Mouse (Mus musculus): ENCODE data around the gene Tmco3. TPM values are rescaled to one million over a fixed set of nuclear protein-coding genes. Genes with fewer than 3 reads are reported as not detected.

The Tmco3 gene
- polyA plus RNA-seq, 1 experiment from 2014 or later = 93.8 TPM

GRCm38 (mm10) chr8:13272834-13273233 lies 15.2 kb upstream of the Tmco3 start:
- ChIA-PET CTCF (interaction anchor here (1.4 kb wide), 1 partner anchor 11 kb away, joined by 5 read pairs; no protein-coding TSS in a partner anchor), POLR2A (interaction anchor here (1.7 kb wide), 1 partner anchor 13 kb away, joined by 3 read pairs; no protein-coding TSS in a partner anchor)
- ATAC-seq = no peak

GRCm38 (mm10) chr8:13276941-13277447 lies 11.0 kb upstream of the Tmco3 start:
- in situ Hi-C loops (cut with MboI; ENCODE audit: low pct_unique_long_range_greater_than_20kb) = no loop called here
- H3K27me3 ChIP-seq = no peaks in the 10 kb centered on the region
- CTCF ChIA-PET = interaction anchor here (0.9 to 1.7 kb wide), 3 partner anchors 10 to 100 kb away, joined by 3 to 4 read pairs (median 3); no protein-coding TSS in a partner anchor
- no peak for TF ChIP-seq CTCF (IDR thresholded peaks at IDR 0.05)
- ATAC-seq (no peak), DNase-seq (ENCODE audit: low read depth, low spot score) (no peak)
- POLR2A ChIA-PET = interaction anchor here (1.2 kb wide), 1 partner anchor 11 kb away, joined by 3 read pairs; the partner anchor contains the start of genes Dcun1d2 and Tmco3

More at GRCm38 (mm10) chr8:13272834-13273233, 15.2 kb upstream of the Tmco3 start:
- no peak for DNase-seq (ENCODE audit: low read depth, low spot score)
- H3K27me3 ChIP-seq = no peaks in the 10 kb centered on the region
- TF ChIP-seq CTCF (IDR thresholded peaks at IDR 0.05) = no peak
- in situ Hi-C loops (cut with MboI; ENCODE audit: low pct_unique_long_range_greater_than_20kb) = no loop called here

- CTCF ChIA-PET = interaction anchor here (0.9 kb wide), 1 partner anchor 10 kb away, joined by 5 read pairs; no protein-coding TSS in a partner anchor
- no peaks in the 10 kb centered on the region for H3K27me3 ChIP-seq
- in situ Hi-C loops (cut with MboI; ENCODE audit: low pct_unique_long_range_greater_than_20kb) = no loop called here
- DNase-seq (ENCODE audit: low read depth, low spot score) (no peak), ATAC-seq (no peak)
- TF ChIP-seq CTCF (IDR thresholded peaks at IDR 0.05) = no peak
- POLR2A ChIA-PET = interaction anchor here (0.7 kb wide), 1 partner anchor 125 kb away, joined by 3 read pairs; no protein-coding TSS in a partner anchor
Measured at GRCm38 (mm10) chr8:13283200-13283599, 4.8 kb upstream of the Tmco3 start.

- in situ Hi-C loops (cut with MboI; ENCODE audit: low pct_unique_long_range_greater_than_20kb) = no loop called here
- CTCF ChIA-PET = interaction anchor here (1.3 kb wide), 1 partner anchor 10 kb away, joined by 4 read pairs; no protein-coding TSS in a partner anchor
- no peaks in the 10 kb centered on the region for H3K27me3 ChIP-seq
- DNase-seq (ENCODE audit: low read depth, low spot score) (peak; percentile 58), ATAC-seq (peak; percentile 89)
- TF ChIP-seq CTCF (IDR thresholded peaks at IDR 0.05) = no peak
- POLR2A ChIA-PET = no interaction called here
Measured at GRCm38 (mm10) chr8:13287304-13287691, 692 bp upstream of the Tmco3 start.

GRCm38 (mm10) chr8:13288646-13289045 lies 656 bp downstream of the Tmco3 start:
- TF ChIP-seq CTCF (IDR thresholded peaks at IDR 0.05) = no peak
- ATAC-seq = no peak
- in situ Hi-C loops (cut with MboI; ENCODE audit: low pct_unique_long_range_greater_than_20kb) = no loop called here
- H3K27me3 ChIP-seq = no peaks in the 10 kb centered on the region
- ChIA-PET CTCF (no interaction called here), POLR2A (interaction anchor here (0.5 to 1.2 kb wide), 4 partner anchors 9 to 315 kb away, joined by 3 to 4 read pairs (median 3); no protein-coding TSS in a partner anchor)
- DNase-seq (ENCODE audit: low read depth, low spot score) = no peak

- in situ Hi-C loops (cut with MboI; ENCODE audit: low pct_unique_long_range_greater_than_20kb) = no loop called here
- ChIA-PET CTCF (interaction anchor here (0.6 to 1.6 kb wide), 3 partner anchors 13 to 105 kb away, joined by 3 to 5 read pairs (median 3); no protein-coding TSS in a partner anchor), POLR2A (interaction anchor here (0.9 kb wide), 1 partner anchor 20 kb away, joined by 5 read pairs; no protein-coding TSS in a partner anchor)
- no peak for ATAC-seq
- no peak for DNase-seq (ENCODE audit: low read depth, low spot score)
- H3K27me3 ChIP-seq = no peaks in the 10 kb centered on the region
- TF ChIP-seq CTCF (IDR thresholded peaks at IDR 0.05) = no peak
Measured at GRCm38 (mm10) chr8:13292364-13292763, 4.4 kb downstream of the Tmco3 start.

GRCm38 (mm10) chr8:13293677-13294470 lies 5.9 kb downstream of the Tmco3 start:
- CTCF ChIA-PET = interaction anchor here (0.6 kb wide), 1 partner anchor 315 kb away, joined by 3 read pairs; no protein-coding TSS in a partner anchor
- no peak for ATAC-seq
- POLR2A ChIA-PET = no interaction called here
- H3K27me3 ChIP-seq = no peaks in the 10 kb centered on the region
- TF ChIP-seq CTCF (IDR thresholded peaks at IDR 0.05) = no peak
- in situ Hi-C loops (cut with MboI; ENCODE audit: low pct_unique_long_range_greater_than_20kb) = no loop called here
- no peak for DNase-seq (ENCODE audit: low read depth, low spot score)

- in situ Hi-C loops (cut with MboI; ENCODE audit: low pct_unique_long_range_greater_than_20kb) = no loop called here
- CTCF ChIA-PET = interaction anchor here (1.1 to 1.2 kb wide), 2 partner anchors 9 to 24 kb away, joined by 3 read pairs; no protein-coding TSS in a partner anchor
- no peak for ATAC-seq
- H3K27me3 ChIP-seq = no peaks in the 10 kb centered on the region
- POLR2A ChIA-PET = no interaction called here
- TF ChIP-seq CTCF (IDR thresholded peaks at IDR 0.05) = no peak
- no peak for DNase-seq (ENCODE audit: low read depth, low spot score)
Measured at GRCm38 (mm10) chr8:13299571-13299970, 11.6 kb downstream of the Tmco3 start.

GRCm38 (mm10) chr8:13301036-13301435 lies 13.0 kb downstream of the Tmco3 start:
- no peak for TF ChIP-seq CTCF (IDR thresholded peaks at IDR 0.05)
- H3K27me3 ChIP-seq = no peaks in the 10 kb centered on the region
- ATAC-seq (no peak), DNase-seq (ENCODE audit: low read depth, low spot score) (no peak)
- CTCF ChIA-PET = no interaction called here
- in situ Hi-C loops (cut with MboI; ENCODE audit: low pct_unique_long_range_greater_than_20kb) = no loop called here
- POLR2A ChIA-PET = no interaction called here

- in situ Hi-C loops (cut with MboI; ENCODE audit: low pct_unique_long_range_greater_than_20kb) = no loop called here
- no peak for TF ChIP-seq CTCF (IDR thresholded peaks at IDR 0.05)
- no peak for DNase-seq (ENCODE audit: low read depth, low spot score)
- ChIA-PET POLR2A (no interaction called here), CTCF (interaction anchor here (0.9 to 2.1 kb wide), 4 partner anchors 9 to 22 kb away, joined by 3 to 5 read pairs (median 4); no protein-coding TSS in a partner anchor)
- H3K27me3 ChIP-seq = no peaks in the 10 kb centered on the region
- ATAC-seq = no peak
Measured at GRCm38 (mm10) chr8:13305459-13305858, 17.5 kb downstream of the Tmco3 start.

Data from Patski (cell line).